ENCODE assay signal across 17 mouse cellular contexts in the genomic region with DNA sequence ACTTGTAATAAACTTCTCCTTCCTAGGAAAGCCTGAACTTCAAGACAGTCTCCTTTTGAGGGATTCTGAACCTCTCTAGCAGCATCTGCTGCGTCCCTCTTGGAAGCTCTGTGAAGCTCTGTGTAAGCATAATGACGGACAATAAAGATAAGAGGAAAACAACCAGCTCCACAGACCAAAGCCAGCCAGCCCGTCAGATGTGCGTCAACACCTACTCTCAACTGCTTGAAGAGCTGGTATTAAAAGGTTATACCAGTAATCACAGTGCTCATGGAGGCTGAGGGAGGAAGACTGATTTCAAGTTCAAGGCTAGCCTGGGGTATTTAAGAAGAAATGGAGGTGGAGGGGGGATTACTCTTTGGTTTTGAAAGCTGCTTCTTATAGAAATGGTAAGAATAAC. TPM values are rescaled to one million over a fixed set of nuclear protein-coding genes. Genes with fewer than 3 reads are reported as not detected.
DNase-seq lines count a peak whose midpoint lies in the region; ATAC-seq and TF ChIP-seq lines count a peak whose summit lies in the region.
"Had no signal": no experiment of that assay in that cellular context is flagged by ENCODE, and none has a peak within 500 bp of the region (broad histone marks: within the 10 kb centered on the region; RNA-seq: fewer than 3 reads in every experiment).

No protein-coding gene starts in this region.

- no peak overlapping the region for H3K4me3 ChIP-seq in liver, adult 2 months (ENCODE audit: insufficient read depth, low read depth, low read length)
- H3K4me3 ChIP-seq in heart, embryonic 12.5 days: no peak overlapping the region
- H3K4me3 ChIP-seq in small intestine, adult 2 months (ENCODE audit: low read depth, low read length): no peak overlapping the region
- H3K4me3 ChIP-seq: midbrain, embryonic 13.5 days had no signal

- H3K9ac ChIP-seq in liver, adult 2 months (ENCODE audit: low read depth, low read length): no peak overlapping the region
- H3K9ac ChIP-seq in heart, embryonic 12.5 days: no peak overlapping the region
- H3K9ac ChIP-seq: midbrain, embryonic 13.5 days had no signal

- peaks cover 8% of the 10 kb centered on the region; the same call in 1 of the 2 replicates for H3K4me1 ChIP-seq in liver, adult 2 months (ENCODE audit: control insufficient read depth, insufficient read depth, low read length)
- H3K4me1 ChIP-seq in heart, embryonic 12.5 days (replicated peaks): peaks cover 22% of the 10 kb centered on the region
- peaks cover 9% of the 10 kb centered on the region; the same call in 1 of the 2 replicates for H3K4me1 ChIP-seq in small intestine, adult 2 months (ENCODE audit: control insufficient read depth, insufficient read depth, insufficient read length, low read length)
- H3K4me1 ChIP-seq: midbrain, embryonic 13.5 days had no signal

- no peak for DNase-seq in liver, adult 2 months (ENCODE audit: extremely low read depth, low read depth, low spot score)
- no peak for DNase-seq in liver
- peak; percentile 23 for DNase-seq in heart, postnatal 4 days
- no peak for DNase-seq in frontal cortex, postnatal 14 days (ENCODE audit: low spot score in 2 of 2)
- DNase-seq in cerebellum, postnatal 4 days (ENCODE audit: low spot score in 2 of 2): no peak
- DNase-seq: cerebellum, adult 9-10 months had no signal

- TF ChIP-seq POLR2A in liver, adult 2 months (IDR thresholded peaks at IDR 0.05; ENCODE audit: extremely low read depth, insufficient read depth, low read length): no peak
- TF ChIP-seq POLR2A in small intestine, adult 2 months (IDR thresholded peaks at IDR 0.05; ENCODE audit: low read depth, low read length): no peak

- no peaks in the 10 kb centered on the region for H3K9me3 ChIP-seq in heart, embryonic 12.5 days (replicated peaks)
- H3K9me3 ChIP-seq: midbrain, embryonic 13.5 days had no signal

- no peak for TF ChIP-seq CTCF in liver, adult 2 months (IDR thresholded peaks at IDR 0.05; ENCODE audit: low read depth, low read length)
- no peak for TF ChIP-seq CTCF in small intestine, adult 2 months (IDR thresholded peaks at IDR 0.05; ENCODE audit: extremely low read depth, insufficient read length, insufficient replicate concordance, low read depth, low read length)

- H3K79me2 ChIP-seq in liver, adult 2 months (ENCODE audit: control insufficient read depth, insufficient read depth, low read length): peaks cover 25% of the 10 kb centered on the region; the same call in 1 of the 2 replicates

- peak overlapping the region; percentile 72 for H3K27ac ChIP-seq in liver, adult 2 months (replicated peaks; ENCODE audit: insufficient read depth, low read depth, low read length)
- peak overlapping the region; percentile 29; the same call in 1 of the 2 replicates for H3K27ac ChIP-seq in heart, embryonic 12.5 days (ENCODE audit: poor library complexity, severe bottlenecking)
- peak overlapping the region; percentile 42 for H3K27ac ChIP-seq in small intestine, adult 2 months (ENCODE audit: insufficient read depth, low read depth, low read length)
- H3K27ac ChIP-seq: left cerebral cortex, adult 2 months; midbrain, embryonic 13.5 days had no signal

- no peak for ATAC-seq in heart, embryonic 12.5 days (ENCODE audit: insufficient number of reproducible peaks, low FRiP score)

- H3K36me3 ChIP-seq in liver, adult 2 months (ENCODE audit: control insufficient read depth, insufficient read depth, low read length): peaks cover 26% of the 10 kb centered on the region
- H3K36me3 ChIP-seq in heart, embryonic 12.5 days: no peaks in the 10 kb centered on the region
- no peaks in the 10 kb centered on the region for H3K36me3 ChIP-seq in small intestine, adult 2 months (ENCODE audit: control insufficient read depth, insufficient read depth, low read length)
- H3K36me3 ChIP-seq: G1E; midbrain, embryonic 13.5 days had no signal

- no peak overlapping the region; the same call in 1 of the 2 replicates for H3K4me2 ChIP-seq in heart, embryonic 12.5 days
- H3K4me2 ChIP-seq: midbrain, embryonic 13.5 days had no signal

- WGBS in liver, adult 2 months: 22% methylated on average over 4 of the region's 4 CpGs
- 22% methylated on average over 4 of the region's 4 CpGs for WGBS in heart, embryonic 12.5 days
- WGBS in small intestine, adult 2 months: 15% methylated on average over 4 of the region's 4 CpGs

- no peaks in the 10 kb centered on the region for H3K27me3 ChIP-seq in liver, adult 2 months (ENCODE audit: control insufficient read depth, insufficient read depth, low read length)
- H3K27me3 ChIP-seq in heart, embryonic 12.5 days (replicated peaks): 0 out of 2 replicates have a peak, but pooled peaks cover 10% of the 10 kb centered on the region
- H3K27me3 ChIP-seq in small intestine, adult 2 months (ENCODE audit: control insufficient read depth, insufficient read depth, low read length): no peaks in the 10 kb centered on the region
- H3K27me3 ChIP-seq: midbrain, embryonic 13.5 days had no signal

RNA-seq across cellular contexts. Expression of a gene that starts 0.6 kb away (rescaled TPM):
- 687 and 765 TPM in 2 replicates for total RNA-seq in liver, adult 2 months (2014; rRNA removed)
- 1,077 and 1,098 TPM in 2 replicates for polyA plus RNA-seq in liver, adult 2 months (2012; rRNA removed)
- polyA plus RNA-seq in heart, embryonic 12.5 days (2016; fragmentation: Nextera tagmentation; extraction: Ambion mirVana): 10.0 and 10.7 TPM in 2 replicates
- 100 to 1,000 TPM; 203 to 271 TPM for total RNA-seq in heart, postnatal 4 days (2021)
- polyA plus RNA-seq in small intestine, adult 2 months (2012; rRNA removed): 4.2 and 5.1 TPM in 2 replicates
- total RNA-seq: G1E had no signal
- polyA plus RNA-seq: G1E had no signal

RNA-seq across cellular contexts. Expression of a gene that starts 57.7 kb away (rescaled TPM):
- total RNA-seq in liver, adult 2 months (2014; rRNA removed): 0.37 TPM in 1 of 2 replicates, not detected in the other
- not detected in 2 replicates for polyA plus RNA-seq in liver, adult 2 months (2012; rRNA removed)
- not detected in 2 replicates for polyA plus RNA-seq in heart, embryonic 12.5 days (2016; fragmentation: Nextera tagmentation; extraction: Ambion mirVana)
- total RNA-seq in heart, postnatal 4 days (2021): not detected
- polyA plus RNA-seq in small intestine, adult 2 months (2012; rRNA removed): 30.1 and 67.3 TPM in 2 replicates
- total RNA-seq: adrenal gland, postnatal 14 days; G1E; gastrocnemius, adult 8-10 months; hematopoietic stem cell, adult 5-6 weeks; left cerebral cortex, adult 2 months had no signal
- polyA plus RNA-seq: C2C12; forebrain, embryonic 14.5 days; G1E; limb, embryonic 14.5 days; midbrain, embryonic 13.5 days had no signal

Comparison
In these comparisons a context has a peak if more than half of its experiments do, and no peak if none do; other contexts are left out.
1. RNA of a gene that starts 0.6 kb away (polyA plus RNA-seq): 1,077 to 1,098 TPM in liver, adult 2 months; 10.0 to 10.7 TPM in heart, embryonic 12.5 days and 4.2 to 5.1 TPM in small intestine, adult 2 months; every median in the first group is over 10 times any median in the second.
2. RNA of a gene that starts 57.7 kb away (polyA plus RNA-seq): 30.1 to 67.3 TPM in small intestine, adult 2 months; not detected in liver, adult 2 months and not detected in heart, embryonic 12.5 days; every median in the first group is over 10 times any median in the second.
3. Peak in every context shown above with its lines, with median percentiles within 50 percentile points of each other: H3K27ac ChIP-seq.